Mouse (Mus musculus) gastrocnemius, adult 8-10 months (tissue): ENCODE measurements around the gene Adra2b. TPM values are rescaled to one million over a fixed set of nuclear protein-coding genes. Genes with fewer than 3 reads are reported as not detected.
A peak's percentile ranks its signal among the peaks of the same experiment; 100 is the strongest.

ENCODE experiments used
- DNase-seq, 2 experiments: peaks; one replicate each; pipeline ENCODE4 v3.0.0; 2022; ENCODE audit warnings: low spot score in 2 of 2
- total RNA-seq, 4 experiments: library from RNA; stranded (reverse); gene quantifications; 2 replicates each; pipeline ENCODE4 v1.2.4; 2022

Gene Adra2b
- under 1 TPM; 0.41 to 0.83 (median 0.50) TPM for total RNA-seq

DNA sequence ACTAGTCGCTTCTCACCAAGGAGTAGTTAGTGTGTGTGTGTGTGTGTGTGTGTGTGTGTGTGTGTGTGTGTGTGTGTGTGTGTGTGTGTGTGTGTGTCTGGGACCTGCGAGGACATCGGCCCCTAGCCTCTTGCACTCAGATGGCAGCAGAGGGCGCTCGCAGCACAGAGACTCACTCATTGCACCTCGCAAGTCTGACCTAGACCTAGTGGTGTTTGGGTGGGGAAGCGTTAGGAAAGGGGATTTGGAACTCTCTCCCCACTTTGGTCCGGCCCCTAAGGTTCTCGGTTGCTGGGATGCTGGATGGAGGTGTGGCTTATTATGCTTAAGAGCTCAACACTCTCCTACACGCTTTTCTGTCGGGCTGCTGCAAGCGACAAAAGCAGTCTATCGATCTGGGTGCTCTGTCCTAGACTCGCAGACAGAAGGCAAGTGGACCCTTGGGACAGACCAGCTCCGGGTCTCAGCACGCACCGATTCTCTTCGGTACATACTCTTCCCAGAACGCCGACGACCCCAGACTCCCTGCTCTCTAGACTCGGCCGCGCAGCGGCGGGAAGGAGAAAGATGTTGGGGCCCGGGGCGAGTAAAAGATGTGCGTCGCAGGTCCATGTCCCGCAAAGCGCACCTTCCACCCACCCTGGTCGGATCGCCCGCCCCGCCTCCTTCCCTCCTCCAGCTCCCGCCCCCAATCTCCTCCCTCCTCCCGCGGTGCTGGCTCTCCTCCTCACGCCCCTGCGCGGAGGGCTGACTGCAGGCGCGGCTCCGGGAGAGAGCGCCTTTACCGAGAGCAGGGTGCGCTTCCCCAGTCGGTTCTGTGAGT, at the start of gene Adra2b:
TSS of gene Adra2b (plus strand) at position 750 of the 823 bp plus-strand sequence.
- peak; percentile 42 to 62 for DNase-seq

GRCm38 (mm10) chr2:127313878-127314277, 49.1 kb upstream of the Adra2b start:
- DNase-seq: no peak

DNA sequence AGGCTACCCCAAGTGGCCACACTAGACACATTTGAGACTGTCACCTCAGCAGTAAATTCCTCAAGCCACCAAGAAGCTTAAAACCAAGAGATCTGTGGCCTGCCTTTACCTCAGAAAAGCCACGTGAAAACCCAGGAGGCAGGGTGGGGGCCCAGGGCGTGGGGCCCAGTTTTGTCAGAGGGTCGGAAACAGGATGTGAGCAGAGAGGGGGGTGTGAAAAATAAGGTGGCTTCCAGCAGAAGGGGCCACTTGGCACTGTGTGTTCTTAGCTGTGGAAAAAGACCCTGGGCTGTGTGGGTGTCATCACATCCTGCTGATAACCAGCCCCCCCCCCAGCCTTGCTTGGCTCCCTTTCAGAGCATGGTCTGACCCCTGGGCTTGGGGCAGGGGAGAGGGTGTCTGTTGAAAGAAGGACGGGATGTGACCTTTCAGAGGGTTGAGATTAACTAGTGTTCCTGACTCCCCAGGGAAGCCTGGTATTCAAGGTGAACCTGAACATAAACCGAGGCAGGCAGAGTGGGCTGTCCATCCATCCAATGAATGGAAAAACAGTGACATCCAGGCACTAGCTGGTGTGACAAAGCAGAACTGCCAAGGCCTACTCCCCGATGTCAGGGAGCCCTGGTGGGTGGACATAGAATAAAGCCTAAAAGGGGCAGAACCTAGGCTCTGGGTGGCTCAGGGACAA, 48.4 kb upstream of the Adra2b start:
- no peak for DNase-seq

DNA sequence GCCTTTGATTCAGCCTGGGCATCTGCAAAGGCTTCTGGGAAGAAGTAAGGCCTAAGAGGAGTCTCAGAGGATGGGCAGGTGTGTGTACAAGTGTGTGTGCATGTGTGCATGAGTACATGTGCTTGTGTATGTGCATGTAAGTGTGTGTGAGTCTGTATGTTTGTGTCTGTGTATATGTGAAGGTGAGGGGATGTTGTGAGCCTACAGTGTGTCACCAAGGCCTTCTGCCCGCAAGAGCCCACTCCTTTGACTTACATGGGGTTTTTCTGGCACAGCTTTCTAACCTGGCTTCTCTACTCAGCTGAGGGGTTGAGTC, 47.9 kb upstream of the Adra2b start:
- DNase-seq: no peak

GRCm38 (mm10) chr2:127316431-127316830, 46.6 kb upstream of the Adra2b start:
- no peak for DNase-seq

DNA sequence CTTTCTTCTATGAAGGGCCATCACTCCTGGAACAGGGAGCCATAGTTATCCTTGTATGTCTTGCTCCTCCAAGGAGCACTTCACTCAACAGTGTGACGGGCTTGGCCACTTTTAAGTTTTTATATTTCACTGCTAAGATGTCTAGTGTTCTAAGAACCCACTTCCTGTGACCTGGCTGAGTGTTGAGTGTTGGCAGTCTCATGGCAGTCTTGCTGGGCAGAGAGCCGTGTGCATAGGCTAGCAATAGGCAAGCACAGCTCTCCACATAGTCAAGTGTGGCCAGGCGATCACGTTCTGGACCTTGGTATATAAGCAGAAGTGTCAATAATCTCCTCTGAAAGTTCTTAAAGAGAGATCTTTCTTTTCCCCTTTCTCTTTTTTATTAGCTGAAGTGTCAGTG, 44.9 kb upstream of the Adra2b start:
- no peak for DNase-seq

GRCm38 (mm10) chr2:127319071-127319470, 43.9 kb upstream of the Adra2b start:
- no peak for DNase-seq

GRCm38 (mm10) chr2:127322671-127323285, 40.2 kb upstream of the Adra2b start:
- DNase-seq: no peak

- no peak for DNase-seq
Measured at GRCm38 (mm10) chr2:127323667-127324066, 39.3 kb upstream of the Adra2b start.

DNA sequence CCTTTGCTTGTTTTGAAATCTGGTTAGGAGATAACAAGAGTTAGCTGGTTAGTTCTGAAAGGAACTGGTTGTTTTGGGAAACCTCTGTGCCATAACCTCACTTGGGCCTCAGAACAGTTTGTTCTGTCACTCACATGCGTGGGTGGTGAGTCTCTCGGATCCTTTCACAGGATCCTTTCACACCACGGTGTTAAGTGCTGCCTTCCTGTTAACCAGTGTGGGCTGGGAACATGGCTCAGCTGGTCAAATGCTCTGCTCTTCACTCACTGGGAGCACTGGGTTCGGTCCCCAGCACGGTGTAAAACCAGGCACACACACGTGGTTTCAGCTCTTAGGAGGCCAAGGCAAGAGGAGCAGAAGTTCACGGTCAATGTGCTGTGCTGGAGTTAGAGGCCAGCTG, 38.6 kb upstream of the Adra2b start:
- no peak for DNase-seq

DNA sequence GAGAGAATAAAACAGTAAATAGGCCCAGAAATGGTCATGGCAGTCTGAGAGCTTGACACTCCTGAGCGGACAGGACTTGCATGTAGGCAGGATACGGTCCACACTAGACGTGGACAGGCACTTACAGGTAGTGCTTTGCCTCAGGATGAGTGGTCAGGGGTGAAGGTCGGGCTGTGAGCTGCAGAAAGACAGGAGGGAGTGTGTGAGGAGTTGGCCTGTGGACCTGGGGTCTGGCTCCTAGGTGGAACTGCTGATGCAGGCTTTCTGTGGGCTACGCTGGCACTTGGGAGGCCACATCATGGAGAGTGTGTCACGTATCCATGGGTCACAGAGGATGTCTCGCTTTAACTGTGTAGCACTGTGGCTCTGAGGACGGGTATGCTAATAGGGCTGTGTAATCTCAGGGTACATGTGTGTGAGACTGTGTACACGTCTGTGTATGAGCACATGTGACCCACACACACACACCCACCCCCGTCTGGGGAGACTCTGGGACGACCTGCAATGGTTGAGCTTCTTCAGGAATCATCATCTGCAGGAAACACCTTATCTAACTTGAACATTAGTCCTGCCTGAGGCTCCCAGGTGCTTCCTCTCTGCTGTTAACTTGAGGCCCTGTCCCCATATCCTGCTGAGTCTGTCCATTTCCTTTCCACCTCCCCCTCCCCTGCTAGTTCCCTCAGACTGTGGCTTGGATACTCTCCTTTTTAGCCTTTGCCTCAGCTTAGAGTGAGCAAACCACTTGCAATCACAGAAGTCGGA, 34.7 kb upstream of the Adra2b start:
- no peak for DNase-seq

DNA sequence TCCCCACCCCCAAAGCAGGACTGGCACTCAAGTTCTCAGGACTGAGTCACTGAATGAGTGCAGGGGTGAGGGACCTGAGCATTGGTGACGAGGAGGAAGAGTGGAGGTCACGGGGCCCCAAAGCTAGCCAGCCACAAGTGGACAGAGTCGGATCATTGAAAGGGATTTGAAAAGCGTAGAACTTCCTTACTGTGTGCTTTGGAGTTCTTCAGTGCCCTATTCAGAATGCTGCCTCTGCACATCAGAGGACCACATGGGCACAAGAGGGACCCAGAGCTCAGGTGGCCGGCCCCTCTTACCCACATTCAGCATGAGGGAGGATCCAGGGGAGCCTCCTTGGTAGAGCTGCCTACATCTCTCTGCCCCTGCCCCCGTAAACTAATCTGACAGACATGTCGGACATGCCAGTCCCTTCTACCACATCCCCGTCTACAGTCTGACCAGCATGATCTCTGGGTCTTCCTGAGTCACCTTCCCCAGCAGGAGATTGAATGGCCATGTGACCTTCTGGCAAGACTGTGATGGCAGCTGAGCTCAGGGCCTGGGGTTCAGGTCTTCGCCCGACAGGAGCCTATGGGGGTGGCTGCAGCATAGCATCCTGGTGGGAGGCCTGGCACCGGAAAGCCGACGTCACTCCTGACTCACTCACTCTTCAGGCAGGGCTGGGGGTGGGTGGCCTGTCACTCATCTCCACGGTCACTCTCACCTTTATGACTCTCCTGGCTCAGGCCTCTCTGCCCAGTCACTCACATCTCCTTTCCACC, 30.0 kb upstream of the Adra2b start:
- no peak for DNase-seq

DNA sequence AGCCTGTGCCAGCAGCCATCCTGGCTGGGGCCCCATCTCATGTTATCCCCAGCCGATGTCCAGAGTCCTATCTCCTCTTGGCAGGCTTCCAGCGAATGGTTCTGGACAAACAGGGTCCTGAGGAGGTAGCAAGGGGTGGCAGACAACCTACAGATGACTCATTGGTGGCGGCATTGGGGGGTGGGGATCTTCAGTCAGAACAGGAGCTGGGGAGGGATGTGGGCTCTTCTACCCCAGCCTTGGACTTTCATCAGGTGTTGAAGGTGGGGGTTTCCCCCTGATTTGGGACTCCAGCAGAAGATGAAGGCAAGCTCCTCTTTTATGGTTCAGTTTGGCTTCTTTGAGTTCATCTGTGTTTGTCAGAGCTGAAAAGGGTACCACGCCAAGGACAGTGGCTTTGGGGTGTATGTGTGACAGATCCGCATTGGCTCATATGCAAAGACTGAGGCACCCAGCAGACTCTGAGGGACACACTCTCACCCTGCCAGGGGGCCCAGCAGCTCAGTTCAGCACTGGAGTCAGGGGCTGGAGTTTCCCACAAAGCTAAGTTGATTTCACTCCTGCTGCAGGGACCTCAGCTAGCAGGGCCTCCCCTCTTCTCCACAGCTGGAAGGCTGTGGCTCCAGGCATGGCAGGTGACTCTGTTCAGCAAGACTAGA, 28.9 kb upstream of the Adra2b start:
- DNase-seq: no peak

GRCm38 (mm10) chr2:127335078-127335541, 27.9 kb upstream of the Adra2b start:
- no peak for DNase-seq

- peak; percentile 54 to 58 for DNase-seq
Measured at GRCm38 (mm10) chr2:127335767-127336496, 27.1 kb upstream of the Adra2b start, which contains the start of gene Dusp2. Gene Dusp2 (plus strand): TSS chr2:127336159.

DNA sequence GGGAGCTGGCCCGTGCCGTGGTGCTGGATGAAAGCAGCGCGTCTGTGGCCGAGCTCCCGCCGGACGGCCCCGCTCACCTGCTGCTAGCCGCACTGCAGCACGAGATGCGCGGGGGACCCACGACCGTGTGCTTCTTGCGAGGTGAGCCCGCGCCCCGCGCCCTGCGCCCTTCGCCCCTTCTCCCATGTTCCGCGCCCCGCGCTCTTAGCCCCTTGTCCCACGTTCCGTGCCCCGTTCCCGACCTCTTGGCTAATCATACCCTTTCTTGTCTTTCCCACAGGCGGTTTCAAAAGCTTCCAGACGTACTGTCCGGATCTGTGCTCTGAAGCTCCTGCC, 26.5 kb upstream of the Adra2b start:
- no peak for DNase-seq

DNA sequence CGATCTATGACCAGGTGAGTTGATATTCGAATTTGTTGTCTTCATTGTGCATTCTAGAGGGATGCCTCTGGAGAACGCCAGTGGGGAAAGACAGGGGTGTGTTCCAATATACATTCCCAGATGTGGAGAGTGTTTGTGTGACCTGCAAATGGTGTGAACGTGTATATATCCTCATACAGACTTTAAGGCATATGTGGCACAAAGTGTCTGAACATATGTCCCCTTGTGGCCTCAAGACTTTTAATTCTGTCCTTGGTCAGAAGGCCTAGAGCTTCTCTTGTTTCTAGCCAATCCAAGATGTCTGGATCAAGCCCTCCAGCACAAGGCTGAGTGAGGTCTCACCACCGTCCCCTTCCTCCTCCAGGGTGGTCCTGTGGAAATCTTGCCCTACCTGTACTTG, 26.1 kb upstream of the Adra2b start:
- DNase-seq: no peak

GRCm38 (mm10) chr2:127337531-127337930, 25.5 kb upstream of the Adra2b start:
- no peak for DNase-seq

DNA sequence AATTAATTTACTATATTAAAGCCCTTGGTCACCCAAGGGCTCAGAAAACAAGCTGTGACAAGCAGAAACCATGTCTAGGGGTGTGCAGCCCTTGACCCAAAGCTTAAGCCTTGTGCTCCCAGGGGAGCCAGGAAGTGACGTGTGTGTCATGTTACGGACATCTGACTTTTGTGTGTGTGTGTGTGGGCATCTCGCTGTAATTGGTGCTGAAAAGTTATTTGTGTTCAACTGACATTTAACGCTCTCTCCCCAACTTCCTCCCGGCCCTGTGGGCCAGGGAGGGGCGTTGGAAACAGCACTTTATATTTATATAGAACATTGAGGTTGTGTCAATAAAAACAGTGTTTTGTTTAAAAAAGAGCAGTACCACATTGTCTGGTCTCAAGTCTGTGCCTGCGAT, 25.0 kb upstream of the Adra2b start:
- no peak for DNase-seq

GRCm38 (mm10) chr2:127338416-127338815, 24.6 kb upstream of the Adra2b start, which contains the start of gene Astl:
Gene Astl (plus strand): TSS chr2:127338639.
- no peak for DNase-seq
